Mouse (Mus musculus) right cerebral cortex, postnatal 14 days (tissue): Measurements from ENCODE around the gene B3galt6.
A peak's percentile ranks its signal among the peaks of the same experiment; 100 is the strongest.

Experiments
- DNase-seq: peaks from one replicate; pipeline ENCODE4 v3.0.0; 2022

B3galt6 gene

DNA sequence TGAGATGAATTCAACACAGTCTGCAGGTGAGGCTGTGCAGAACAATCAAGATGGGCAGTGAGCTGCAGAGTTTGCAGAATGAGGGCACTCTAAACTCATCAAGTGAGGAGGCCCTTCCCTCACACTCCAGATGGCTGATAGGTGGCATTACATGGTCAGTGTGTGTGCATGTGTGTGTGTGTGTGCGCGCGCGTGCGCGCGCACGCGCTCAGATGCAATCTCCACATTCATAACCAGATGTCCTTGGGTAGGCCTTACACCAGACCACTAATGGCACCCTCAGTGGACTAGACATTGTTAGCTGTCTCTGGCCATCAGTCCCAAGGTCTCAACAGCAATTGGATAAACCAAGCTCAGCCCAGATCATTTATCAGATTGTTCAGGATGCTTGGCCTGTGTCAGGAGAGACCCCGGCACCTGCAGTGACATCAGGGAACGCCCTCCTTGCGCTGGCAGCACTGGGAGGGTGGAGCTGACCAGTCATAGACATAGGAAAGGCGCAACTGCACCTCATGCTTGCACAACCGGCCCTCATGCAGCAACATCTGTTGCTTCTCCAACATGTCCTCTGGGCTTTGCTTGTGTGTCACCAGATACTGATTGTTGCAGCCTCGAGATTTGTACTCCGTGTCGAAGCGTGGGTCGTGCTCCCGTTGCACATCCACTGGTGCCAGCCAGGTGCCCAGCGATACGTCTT is 1.1 kb downstream of the B3galt6 start:
- DNase-seq, result no peak

DNA sequence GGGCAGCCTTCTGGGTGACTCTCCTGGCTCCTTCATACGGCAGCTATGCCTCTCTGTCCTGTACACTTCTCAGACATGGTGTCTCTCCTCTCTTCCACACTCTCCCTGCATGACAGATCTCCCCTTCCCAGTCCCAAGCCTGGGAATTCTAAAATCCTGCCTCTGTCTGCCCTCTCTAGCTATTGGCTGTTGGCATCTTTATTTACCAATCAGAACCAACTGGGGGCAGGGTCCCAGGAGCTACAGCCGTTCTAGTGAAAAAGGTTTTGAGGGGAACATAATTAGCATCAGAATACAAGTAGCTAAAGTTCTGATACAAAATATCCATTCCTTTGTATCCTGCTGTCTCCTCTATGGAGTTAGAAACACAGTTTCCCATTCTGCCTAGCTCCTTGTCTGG is 8.7 kb downstream of the B3galt6 start:
- DNase-seq, result no peak

DNA sequence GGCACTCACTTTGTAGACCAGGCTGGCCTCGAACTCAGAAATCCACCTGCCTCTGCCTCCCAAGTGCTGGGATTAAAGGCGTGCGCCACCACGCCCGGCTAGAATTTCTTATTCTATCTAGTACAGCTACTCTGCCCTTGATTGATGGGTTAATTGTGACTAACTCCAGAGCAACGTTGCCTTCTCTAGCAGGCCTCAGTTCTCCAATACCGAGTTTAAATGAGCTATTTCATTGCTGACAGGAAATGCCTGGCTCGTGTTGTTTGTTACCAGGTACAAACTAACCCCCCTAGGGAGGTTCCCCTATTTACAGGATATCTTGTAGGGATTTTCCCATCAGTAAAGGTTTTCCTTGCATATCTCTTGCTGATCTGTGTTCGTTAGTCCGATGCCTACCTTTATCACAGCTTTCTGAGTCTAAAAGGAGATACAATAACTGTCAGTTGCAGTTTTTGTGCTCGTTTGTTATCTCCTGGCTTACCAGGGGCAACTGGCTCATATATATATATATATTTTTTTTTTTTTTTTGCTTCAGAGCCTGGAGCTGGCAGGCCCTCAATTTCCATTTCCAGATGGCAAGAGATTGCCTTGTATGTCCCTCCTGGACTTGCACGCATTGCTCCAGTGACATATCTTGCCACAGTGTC is 10.9 kb downstream of the B3galt6 start:
- DNase-seq, result no peak

DNA sequence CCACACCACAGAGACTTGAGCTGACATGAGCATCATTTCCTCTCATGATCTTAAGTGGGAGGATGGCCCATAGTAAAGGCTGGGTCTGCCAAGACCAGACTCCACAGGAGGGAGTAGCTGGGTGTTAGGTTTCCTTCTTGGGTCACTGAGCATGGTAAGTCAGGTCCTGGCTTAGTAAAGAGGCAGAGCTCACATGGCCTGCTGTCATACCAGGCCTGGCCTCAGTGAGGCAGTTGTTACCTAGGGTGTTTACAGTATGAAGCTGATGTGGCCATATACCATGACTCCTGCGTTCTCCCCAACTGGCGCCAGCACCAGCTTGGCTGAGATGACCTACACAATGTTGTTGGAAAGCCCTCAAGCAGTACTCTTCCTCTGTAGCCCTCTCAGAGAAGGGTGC is 19.2 kb downstream of the B3galt6 start:
- no peak for DNase-seq

DNA sequence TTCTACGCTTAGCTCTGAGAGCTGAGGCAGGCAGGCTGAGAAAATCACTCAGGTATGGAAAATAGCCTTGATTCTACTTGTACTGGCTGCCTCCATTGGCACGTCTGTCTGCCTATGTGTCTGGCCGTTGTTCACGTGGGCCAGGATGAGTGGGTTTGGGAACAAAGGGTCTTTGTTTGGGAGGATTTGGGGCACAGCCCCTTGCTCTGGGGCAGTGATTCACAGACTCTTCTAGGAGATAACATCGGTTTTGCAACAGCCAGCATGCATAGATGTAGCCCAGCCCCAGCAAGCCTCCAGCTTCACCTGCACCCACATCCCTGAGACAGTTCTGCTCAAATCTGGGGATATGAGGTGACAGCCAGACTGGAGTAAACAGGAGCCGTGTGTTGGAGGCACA is 19.8 kb downstream of the B3galt6 start:
- no peak for DNase-seq

DNA sequence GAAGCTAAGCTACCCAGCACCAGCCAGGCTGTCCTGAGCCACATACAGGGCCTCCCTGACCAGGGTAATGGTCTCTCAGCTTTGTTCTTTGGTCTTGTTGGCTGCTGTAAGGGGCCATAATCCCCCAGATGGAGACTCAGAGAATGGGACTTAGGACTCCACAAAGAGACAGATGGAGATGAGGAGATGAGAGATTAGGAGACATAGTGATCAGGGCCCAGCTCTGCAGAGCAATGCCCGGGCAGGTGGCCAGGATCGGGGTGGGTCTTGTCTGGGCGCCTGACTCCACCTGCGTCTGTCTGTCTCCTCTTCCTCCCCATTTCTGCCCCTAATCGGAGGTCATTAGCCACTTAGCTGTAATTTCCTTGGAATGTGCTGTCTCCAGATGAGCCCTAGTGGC is 22.2 kb downstream of the B3galt6 start:
- DNase-seq, result no peak

DNA sequence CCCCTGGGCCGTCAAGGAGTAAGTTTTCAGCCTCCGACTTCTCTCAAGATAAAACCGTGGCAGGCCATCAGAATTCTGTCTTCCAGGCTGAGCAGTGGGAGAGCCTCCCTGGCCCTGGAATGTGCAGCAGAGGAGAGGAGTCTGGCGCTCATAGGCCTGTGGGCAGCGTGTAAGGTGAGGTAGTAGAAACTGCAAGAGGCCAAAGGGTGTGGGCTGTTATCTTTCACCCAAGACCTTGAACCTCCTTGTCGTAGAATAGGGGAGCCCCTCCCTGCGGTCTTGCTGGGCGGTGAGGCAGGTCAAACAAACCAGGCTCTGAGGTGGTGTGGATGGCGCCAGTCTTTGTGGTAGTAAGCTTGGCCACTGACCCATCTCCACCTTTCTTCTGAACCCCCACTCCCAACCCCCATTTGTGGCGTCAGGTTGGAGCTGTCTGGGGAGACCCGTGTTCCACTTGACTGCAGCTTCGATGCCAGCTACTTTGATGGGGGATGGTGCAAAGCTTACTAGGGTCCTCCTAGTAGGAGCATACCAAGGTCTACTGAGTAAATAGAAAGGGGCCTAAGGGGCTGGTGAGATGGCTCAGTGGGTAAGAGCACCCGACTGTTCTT is 23.3 kb downstream of the B3galt6 start:
- no peak for DNase-seq

DNA sequence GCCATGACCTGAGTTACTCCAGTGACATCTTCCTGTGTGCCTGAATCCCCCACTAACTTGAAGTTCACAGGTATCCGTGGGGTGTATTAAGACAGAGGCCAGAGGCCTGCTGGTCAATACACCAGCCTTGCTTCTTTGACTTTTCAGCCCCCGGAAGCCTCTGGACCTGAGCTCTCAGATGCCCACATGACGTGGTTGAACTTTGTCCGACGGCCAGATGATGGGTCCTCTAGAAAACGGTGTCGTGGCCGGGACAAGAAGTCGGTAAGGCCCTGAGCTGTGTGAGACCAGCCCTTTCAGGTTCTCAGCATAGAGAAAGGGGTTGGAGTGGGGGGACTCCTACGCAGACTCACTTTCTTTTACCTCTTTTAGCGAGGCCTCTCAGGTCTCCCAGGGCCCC is 28.1 kb downstream of the B3galt6 start:
- no peak for DNase-seq

DNA sequence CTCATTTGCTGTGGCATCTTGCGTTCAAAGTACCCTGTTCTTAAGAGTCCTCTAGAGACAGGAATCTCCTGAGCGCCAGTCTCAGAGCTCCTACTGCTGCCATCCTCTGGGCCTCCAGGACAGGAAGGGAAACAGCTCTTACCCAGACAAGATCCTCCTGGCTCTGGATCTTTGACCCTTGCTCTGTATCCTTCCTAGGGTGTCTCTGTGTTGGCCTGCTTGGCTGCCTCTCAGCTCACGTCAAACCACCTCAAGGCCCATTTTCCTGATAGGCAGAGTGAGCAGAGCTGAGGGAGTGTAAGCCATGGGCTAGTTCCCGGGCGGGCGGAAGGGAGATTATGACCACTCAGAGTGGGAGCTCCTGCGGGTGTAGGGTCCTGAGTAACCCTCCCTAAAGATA is 29.3 kb downstream of the B3galt6 start:
- no peak for DNase-seq

DNA sequence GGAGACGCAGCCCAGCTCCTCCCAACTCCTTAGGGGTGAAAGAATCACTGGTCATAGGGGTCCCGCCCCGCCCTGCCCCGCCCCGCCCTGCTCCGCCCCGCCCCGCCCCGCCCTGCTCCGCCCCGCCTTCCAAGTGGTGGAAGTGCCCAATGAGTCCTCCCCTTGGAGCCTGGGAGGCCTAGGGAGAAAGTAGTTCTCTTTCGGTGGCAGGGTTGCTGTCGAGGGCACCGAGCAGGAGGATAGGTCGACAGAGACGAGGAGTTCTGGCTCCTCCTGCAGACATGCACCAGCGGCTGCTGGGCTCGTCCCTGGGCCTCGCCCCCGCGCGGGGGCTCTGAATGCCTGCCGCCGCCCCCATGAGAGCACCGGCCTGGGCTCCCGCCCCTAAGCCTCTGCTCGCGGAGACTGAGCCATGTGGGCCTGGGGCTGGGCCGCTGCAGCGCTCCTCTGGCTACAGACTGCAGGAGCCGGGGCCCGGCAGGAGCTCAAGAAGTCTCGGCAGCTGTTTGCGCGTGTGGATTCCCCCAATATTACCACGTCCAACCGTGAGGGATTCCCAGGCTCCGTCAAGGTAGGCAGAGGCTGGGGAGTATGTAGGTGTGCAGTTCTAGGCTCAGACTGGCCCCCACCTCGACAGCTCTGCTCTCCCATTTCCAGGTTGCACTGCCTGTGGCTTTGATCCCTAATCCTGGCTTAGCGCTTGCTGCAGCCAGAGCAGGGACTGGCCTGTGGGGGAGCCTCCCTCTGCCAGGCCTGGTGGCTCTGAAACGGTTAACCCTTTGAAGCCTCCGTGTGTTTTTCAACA is 30.1 kb downstream of the B3galt6 start, which contains the start of gene C1qtnf12:
Gene C1qtnf12, plus strand, starts transcription at position 152 of the 805 bp plus-strand sequence.
- peak; percentile 38 for DNase-seq

DNA sequence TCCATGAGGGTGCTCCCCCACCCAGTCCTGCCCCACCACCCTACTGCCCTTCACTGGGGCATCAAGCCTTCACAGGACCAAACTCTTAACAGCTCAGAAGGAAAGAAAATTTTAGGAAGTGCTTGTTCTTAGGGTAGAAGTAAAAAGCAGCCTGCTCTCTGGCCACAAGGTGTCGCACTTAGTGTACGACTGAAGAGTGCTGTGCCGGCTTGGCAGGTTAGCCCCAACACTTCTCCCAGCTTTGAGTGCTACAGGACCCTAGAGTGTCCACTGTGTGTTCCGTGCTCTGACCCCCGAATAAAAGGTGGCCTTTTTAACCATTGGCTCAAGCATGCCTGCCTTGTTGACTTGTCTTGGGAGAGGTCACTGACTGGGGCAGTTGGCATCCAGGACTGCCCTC is 33.2 kb downstream of the B3galt6 start:
- DNase-seq, result peak; percentile 77

DNA sequence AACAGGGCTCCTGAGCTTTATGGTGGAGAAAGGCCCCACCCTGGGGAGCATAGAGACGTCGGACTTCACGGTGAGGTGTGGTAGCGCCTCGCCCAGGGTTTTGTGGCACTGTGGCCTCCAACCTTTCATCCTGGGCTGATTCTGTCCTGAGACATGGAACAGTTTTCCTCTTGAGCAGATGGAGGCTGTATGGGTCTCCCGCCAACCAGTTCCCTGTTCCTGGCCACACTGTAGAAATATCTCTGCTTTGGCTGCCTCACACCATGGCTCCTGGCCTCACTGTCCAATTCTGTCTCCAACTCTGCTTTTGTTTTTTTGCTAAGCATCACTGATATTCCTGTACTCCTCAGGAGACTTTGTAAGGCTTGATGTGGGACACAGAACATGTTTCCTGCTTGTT is 37.0 kb downstream of the B3galt6 start:
- no peak for DNase-seq

DNA sequence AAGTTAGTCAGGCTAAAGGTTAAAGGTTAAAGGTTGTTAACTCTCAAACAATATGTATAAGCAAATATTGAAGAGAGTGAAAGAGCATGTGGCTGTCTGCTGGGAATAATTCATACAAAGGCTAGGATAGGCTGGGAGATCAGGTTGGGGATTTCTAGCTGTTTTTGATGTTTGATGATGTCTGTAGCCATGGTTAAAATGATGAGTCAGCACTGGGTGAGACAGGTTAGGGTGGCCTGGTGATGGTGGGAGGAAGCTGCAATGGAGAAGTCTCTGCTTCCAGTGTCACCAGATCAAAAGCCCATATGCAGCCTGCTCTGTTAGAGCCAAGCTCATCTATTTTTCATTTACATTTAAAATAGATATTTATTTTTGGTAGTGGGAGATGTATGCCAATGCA is 45.4 kb downstream of the B3galt6 start:
- DNase-seq, result no peak

DNA sequence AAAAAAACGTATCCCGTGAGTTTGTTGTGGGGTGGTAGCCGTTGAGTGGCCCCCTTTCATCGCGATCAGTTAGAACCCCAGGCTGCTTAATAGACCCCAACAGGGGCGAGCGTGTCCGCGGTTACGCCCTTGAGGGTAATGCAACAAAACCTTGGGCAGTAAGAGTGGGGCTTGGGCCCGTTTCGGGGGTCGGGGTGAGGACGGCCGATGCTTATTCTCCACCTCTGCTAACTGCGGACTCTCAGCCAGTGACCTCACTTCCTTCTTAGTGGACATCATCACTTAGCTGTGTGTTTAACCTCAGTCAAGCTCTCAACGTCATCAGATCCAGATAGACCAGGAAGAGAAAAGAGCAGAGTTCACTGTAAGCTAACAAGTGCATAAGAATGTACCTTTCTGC is 48.2 kb downstream of the B3galt6 start:
- DNase-seq, result no peak

DNA sequence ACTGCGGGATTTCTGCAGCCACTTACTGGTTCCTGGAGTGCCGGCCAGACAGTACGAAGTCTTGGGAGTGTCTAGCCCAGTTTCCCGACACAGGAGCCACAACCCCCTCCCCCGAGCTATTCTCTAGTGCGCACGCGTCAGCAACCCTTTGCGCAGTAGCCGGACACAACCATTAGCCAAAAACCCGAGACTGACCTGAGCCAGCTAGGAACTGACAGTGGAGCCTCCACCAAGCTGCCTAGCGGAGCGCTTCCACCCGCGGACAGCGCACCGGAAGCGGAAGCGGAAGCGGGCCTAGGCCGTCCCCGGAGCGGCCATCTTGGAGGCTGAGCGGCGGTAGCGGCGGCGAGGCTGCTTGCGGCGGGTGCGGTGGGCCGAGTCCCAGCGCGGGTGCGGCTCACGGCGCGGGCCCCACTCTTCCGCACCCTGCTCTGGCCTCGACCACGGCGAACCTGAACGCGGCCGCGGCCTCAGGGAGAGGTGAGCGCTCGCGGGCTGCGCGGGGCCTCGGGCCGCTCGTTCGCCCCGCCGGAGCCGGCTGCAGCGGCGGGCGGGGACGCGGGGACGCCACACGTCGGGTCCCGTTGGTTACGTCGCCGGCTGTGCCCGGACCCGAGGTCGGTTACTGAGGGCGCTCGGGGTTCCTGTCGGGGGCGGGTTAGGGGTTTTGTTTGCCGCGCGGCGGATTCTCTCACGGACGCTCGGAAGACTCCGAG is 48.8 kb downstream of the B3galt6 start, which contains the start of gene Ube2j2:
Gene Ube2j2, plus strand, starts transcription at position 298 of the 716 bp plus-strand sequence.
- DNase-seq, result peak; percentile 93

DNA sequence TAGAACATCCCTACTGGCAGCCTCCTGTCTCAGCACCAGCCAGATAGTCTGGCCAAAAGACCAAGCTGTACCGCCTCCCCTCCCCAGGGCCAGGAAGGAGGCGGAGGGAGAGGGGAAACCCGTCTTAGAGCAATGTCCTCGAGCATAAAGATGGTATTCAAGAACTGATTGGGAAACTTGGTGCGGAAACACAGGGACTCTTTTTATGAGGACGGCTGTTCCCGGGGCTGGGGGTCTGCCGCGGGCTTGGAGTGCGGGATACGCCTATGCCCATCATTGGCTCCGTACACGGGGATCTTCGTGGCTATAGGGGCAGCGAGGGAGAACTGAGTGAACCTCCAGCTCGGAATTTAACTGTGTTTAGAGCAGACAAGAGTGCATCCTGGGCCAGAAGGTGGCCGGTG is 49.4 kb downstream of the B3galt6 start:
- DNase-seq, result peak; percentile 27
